Mouse (Mus musculus): Measurements from ENCODE around the gene D17H6S53E. TPM values are rescaled to one million over a fixed set of nuclear protein-coding genes. Genes with fewer than 3 reads are reported as not detected.

The D17H6S53E gene
- polyA plus RNA-seq, 1 experiment from 2014 or later, result 8.4 TPM

GRCm38 (mm10) chr17:35090166-35090932 lies 35.8 kb upstream of the D17H6S53E start:
- no peak for DNase-seq (ENCODE audit: low spot score)
- no peaks in the 10 kb centered on the region for H3K27me3 ChIP-seq (ENCODE audit: low read depth, poor library complexity, severe bottlenecking)
- peak overlapping the region; percentile 78 for H3K4me3 ChIP-seq
- H3K9me3 ChIP-seq (replicated peaks), result no peaks in the 10 kb centered on the region
- WGBS, result 80% methylated on average over 8 of the region's 8 CpGs
- peaks cover 48% of the 10 kb centered on the region for H3K36me3 ChIP-seq
- H3K4me1 ChIP-seq, result peaks cover 11% of the 10 kb centered on the region
- H3K27ac ChIP-seq, result no peak overlapping the region

- WGBS, result 93% methylated on average over 14 of the region's 14 CpGs
- no peaks in the 10 kb centered on the region for H3K27me3 ChIP-seq (ENCODE audit: low read depth, poor library complexity, severe bottlenecking)
- no peak for DNase-seq (ENCODE audit: low spot score)
- peaks cover 69% of the 10 kb centered on the region for H3K36me3 ChIP-seq
- H3K4me1 ChIP-seq, result peaks cover 11% of the 10 kb centered on the region
- no peak overlapping the region for H3K4me3 ChIP-seq
- H3K9me3 ChIP-seq (replicated peaks), result no peaks in the 10 kb centered on the region
- H3K27ac ChIP-seq, result no peak overlapping the region
Measured at GRCm38 (mm10) chr17:35092403-35093198, 33.6 kb upstream of the D17H6S53E start.

DNA sequence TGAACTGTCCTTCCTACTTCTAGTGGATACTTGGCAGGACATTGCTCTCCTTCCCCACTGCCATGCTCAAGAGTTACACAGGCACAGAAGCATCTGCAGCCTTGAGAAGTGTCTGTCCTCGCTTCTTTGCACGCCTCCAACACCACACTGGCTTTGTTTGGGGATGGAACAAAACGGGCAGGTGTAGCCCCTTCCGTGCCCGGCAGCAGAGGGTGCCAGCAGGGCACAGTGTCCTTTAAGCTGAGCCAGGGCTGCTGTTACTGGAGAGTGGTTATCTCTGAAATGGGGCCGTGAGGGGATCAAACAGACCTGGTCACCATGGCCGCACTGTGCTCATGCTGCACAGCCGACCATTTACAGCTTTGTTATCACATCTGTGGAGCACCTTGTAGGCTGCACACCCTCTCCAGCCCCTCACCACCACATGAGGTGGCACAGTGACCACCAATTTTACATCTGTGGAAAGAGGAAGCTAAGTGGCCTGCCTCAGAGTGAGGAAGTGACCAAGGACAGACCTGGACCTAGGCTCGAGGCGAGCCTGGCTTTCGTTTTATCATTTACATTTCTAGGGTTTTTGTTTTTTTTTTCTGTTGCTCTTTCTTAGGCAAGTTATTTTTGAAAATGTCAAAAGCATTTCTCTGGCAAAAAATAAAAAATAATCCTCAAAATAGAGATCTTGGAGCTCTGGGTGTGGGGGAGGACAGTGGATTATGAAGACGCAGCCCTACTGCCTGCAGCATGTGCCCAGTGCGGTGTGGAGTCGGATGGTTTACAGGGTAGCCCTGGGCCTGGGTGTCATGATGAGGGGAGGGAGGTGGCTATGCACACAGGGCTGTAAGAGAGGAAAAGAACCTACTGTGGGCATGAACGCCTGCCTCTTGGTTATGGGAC lies 31.5 kb upstream of the D17H6S53E start:
- 92% methylated on average over 15 of the region's 15 CpGs for WGBS
- peaks cover 9% of the 10 kb centered on the region for H3K4me1 ChIP-seq
- H3K4me3 ChIP-seq, result no peak overlapping the region
- no peaks in the 10 kb centered on the region for H3K27me3 ChIP-seq (ENCODE audit: low read depth, poor library complexity, severe bottlenecking)
- DNase-seq (ENCODE audit: low spot score), result no peak
- no peaks in the 10 kb centered on the region for H3K9me3 ChIP-seq (replicated peaks)
- no peak overlapping the region for H3K27ac ChIP-seq
- peaks cover 89% of the 10 kb centered on the region for H3K36me3 ChIP-seq

DNA sequence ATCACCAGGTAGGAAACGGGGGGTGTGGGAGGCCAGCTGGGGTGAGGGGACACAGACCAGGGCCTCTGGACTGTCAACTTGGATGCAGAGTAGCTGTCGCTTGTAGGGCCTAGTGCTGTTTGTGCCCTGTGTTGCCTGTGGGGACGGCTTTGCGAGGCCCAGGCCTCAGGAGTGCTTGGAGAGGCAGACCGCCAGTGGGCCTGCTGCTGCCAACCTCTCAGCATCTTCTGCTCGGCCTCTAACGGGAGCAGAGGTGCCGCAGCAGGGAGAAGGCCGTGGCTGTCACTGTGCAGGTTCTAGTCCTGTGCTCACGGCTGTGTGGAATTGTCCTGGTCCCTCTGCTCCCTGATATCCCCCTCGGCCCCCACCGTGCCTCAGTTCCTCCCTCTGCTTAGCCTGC lies 29.6 kb upstream of the D17H6S53E start:
- no peak for DNase-seq (ENCODE audit: low spot score)
- H3K36me3 ChIP-seq, result peaks cover 95% of the 10 kb centered on the region
- H3K4me1 ChIP-seq, result no peaks in the 10 kb centered on the region
- H3K9me3 ChIP-seq (replicated peaks), result no peaks in the 10 kb centered on the region
- H3K27me3 ChIP-seq (ENCODE audit: low read depth, poor library complexity, severe bottlenecking), result no peaks in the 10 kb centered on the region
- WGBS, result 89% methylated on average over 12 of the region's 12 CpGs
- 0 out of 2 replicates have a peak overlapping the region, but pooled peaks have one; percentile 33 for H3K27ac ChIP-seq
- H3K4me3 ChIP-seq, result no peak overlapping the region

- Histone ChIP-seq H3K4me1 (no peaks in the 10 kb centered on the region), H3K36me3 (peaks cover 95% of the 10 kb centered on the region), H3K27me3 (ENCODE audit: low read depth, poor library complexity, severe bottlenecking) (no peaks in the 10 kb centered on the region), H3K4me3 (no peak overlapping the region), H3K9me3 (replicated peaks) (no peaks in the 10 kb centered on the region), H3K27ac (0 out of 2 replicates have a peak overlapping the region, but pooled peaks have one; percentile 33)
- DNase-seq (ENCODE audit: low spot score), result no peak
- WGBS, result 88% methylated on average over 12 of the region's 12 CpGs
Measured at GRCm38 (mm10) chr17:35097164-35097655, 29.0 kb upstream of the D17H6S53E start.

- Histone ChIP-seq H3K36me3 (peaks cover 89% of the 10 kb centered on the region), H3K27ac (no peak overlapping the region), H3K4me1 (no peaks in the 10 kb centered on the region), H3K27me3 (ENCODE audit: low read depth, poor library complexity, severe bottlenecking) (no peaks in the 10 kb centered on the region), H3K9me3 (replicated peaks) (no peaks in the 10 kb centered on the region), H3K4me3 (no peak overlapping the region)
- WGBS, result 77% methylated on average over 10 of the region's 10 CpGs
- no peak for DNase-seq (ENCODE audit: low spot score)
Measured at GRCm38 (mm10) chr17:35100196-35100765, 25.9 kb upstream of the D17H6S53E start.

GRCm38 (mm10) chr17:35101161-35101560 lies 25.0 kb upstream of the D17H6S53E start:
- no peak for DNase-seq (ENCODE audit: low spot score)
- H3K9me3 ChIP-seq (replicated peaks), result no peaks in the 10 kb centered on the region
- H3K4me3 ChIP-seq, result no peak overlapping the region
- H3K27me3 ChIP-seq (ENCODE audit: low read depth, poor library complexity, severe bottlenecking), result no peaks in the 10 kb centered on the region
- H3K27ac ChIP-seq, result no peak overlapping the region
- H3K36me3 ChIP-seq, result peaks cover 81% of the 10 kb centered on the region
- WGBS, result 91% methylated on average over 11 of the region's 11 CpGs
- peaks cover 8% of the 10 kb centered on the region; the same call in 1 of the 2 replicates for H3K4me1 ChIP-seq

DNA sequence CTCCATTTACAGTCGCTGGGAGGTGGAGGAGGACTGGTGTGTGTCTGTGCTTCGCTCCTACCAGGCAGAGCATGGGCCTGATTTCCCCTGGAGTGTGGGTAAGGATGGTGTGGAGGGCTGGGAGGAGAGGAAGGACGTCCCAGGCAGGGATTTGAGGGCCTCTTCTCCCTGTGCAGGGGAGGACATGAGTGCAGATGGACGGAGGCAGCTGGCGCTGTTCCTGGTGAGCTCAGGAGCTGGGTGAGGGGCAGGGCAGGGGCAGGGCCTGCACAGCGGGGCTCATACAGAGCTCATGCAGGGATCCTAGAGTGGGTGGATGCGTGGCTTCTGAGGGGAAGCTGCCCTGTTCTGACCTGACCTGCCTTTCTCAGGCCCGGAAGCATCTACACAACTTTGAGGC lies 23.9 kb upstream of the D17H6S53E start:
- no peak for DNase-seq (ENCODE audit: low spot score)
- no peaks in the 10 kb centered on the region for H3K27me3 ChIP-seq (ENCODE audit: low read depth, poor library complexity, severe bottlenecking)
- H3K4me3 ChIP-seq, result no peak overlapping the region
- WGBS, result 79% methylated on average over 8 of the region's 8 CpGs
- H3K9me3 ChIP-seq (replicated peaks), result no peaks in the 10 kb centered on the region
- peaks cover 70% of the 10 kb centered on the region for H3K36me3 ChIP-seq
- H3K4me1 ChIP-seq, result peaks cover 8% of the 10 kb centered on the region; the same call in 1 of the 2 replicates
- H3K27ac ChIP-seq, result no peak overlapping the region

- H3K27me3 ChIP-seq (ENCODE audit: low read depth, poor library complexity, severe bottlenecking), result no peaks in the 10 kb centered on the region
- H3K9me3 ChIP-seq (replicated peaks), result no peaks in the 10 kb centered on the region
- no peak overlapping the region for H3K27ac ChIP-seq
- H3K36me3 ChIP-seq, result peaks cover 61% of the 10 kb centered on the region
- H3K4me1 ChIP-seq, result peaks cover 8% of the 10 kb centered on the region; the same call in 1 of the 2 replicates
- no peak overlapping the region for H3K4me3 ChIP-seq
- DNase-seq (ENCODE audit: low spot score), result no peak
- 72% methylated on average over 6 of the region's 6 CpGs for WGBS
Measured at GRCm38 (mm10) chr17:35103221-35103690, 22.9 kb upstream of the D17H6S53E start.

DNA sequence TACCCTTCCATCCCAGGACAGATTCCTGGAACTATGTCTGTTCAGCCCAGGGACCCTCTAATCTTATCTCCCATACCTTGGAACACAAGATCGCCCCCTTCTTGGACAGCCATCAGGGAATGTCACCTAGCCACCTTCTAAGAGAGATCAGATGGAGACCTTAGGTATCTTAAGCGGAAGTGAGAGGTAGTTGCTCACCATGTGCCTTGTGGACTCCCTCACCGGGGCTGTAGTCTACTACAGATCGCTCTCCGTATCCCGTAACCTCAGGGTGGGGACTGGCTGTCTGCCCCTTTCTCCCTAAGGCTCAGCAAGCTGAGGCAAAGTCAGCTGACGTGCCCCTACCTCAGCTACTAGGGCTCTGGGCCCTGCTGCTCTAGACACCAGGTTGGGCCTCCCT lies 22.1 kb upstream of the D17H6S53E start:
- no peak overlapping the region for H3K4me3 ChIP-seq
- WGBS, result 92% methylated on average over 7 of the region's 7 CpGs
- no peak overlapping the region for H3K27ac ChIP-seq
- H3K4me1 ChIP-seq, result peaks cover 8% of the 10 kb centered on the region; the same call in 1 of the 2 replicates
- H3K9me3 ChIP-seq (replicated peaks), result no peaks in the 10 kb centered on the region
- no peak for DNase-seq (ENCODE audit: low spot score)
- no peaks in the 10 kb centered on the region for H3K27me3 ChIP-seq (ENCODE audit: low read depth, poor library complexity, severe bottlenecking)
- H3K36me3 ChIP-seq, result peaks cover 53% of the 10 kb centered on the region

- H3K9me3 ChIP-seq (replicated peaks), result no peaks in the 10 kb centered on the region
- H3K27ac ChIP-seq, result no peak overlapping the region
- DNase-seq (ENCODE audit: low spot score), result no peak
- H3K27me3 ChIP-seq (ENCODE audit: low read depth, poor library complexity, severe bottlenecking), result no peaks in the 10 kb centered on the region
- H3K36me3 ChIP-seq, result peaks cover 47% of the 10 kb centered on the region
- H3K4me1 ChIP-seq, result peaks cover 8% of the 10 kb centered on the region; the same call in 1 of the 2 replicates
- no peak overlapping the region for H3K4me3 ChIP-seq
- WGBS, result 83% methylated on average over 6 of the region's 6 CpGs
Measured at GRCm38 (mm10) chr17:35104754-35105153, 21.4 kb upstream of the D17H6S53E start.
